ENCODE assay signal across 8 mouse cellular contexts in genomic region chr7:67445203-67446041, GRCm38 (mm10).
DNase-seq lines count a peak whose midpoint lies in the region; ATAC-seq lines count a peak whose summit lies in the region.

No protein-coding gene starts in this region.

- H3K4me3 ChIP-seq in heart, embryonic 12.5 days: no peak overlapping the region
- no peak overlapping the region for H3K4me3 ChIP-seq in liver, embryonic 12.5 days

- peak overlapping the region; percentile 33 for H3K9ac ChIP-seq in heart, embryonic 12.5 days
- H3K9ac ChIP-seq in liver, embryonic 12.5 days: no peak overlapping the region

- H3K4me2 ChIP-seq in heart, embryonic 12.5 days: 0 out of 2 replicates have a peak overlapping the region, but pooled peaks have one; percentile 0
- H3K4me2 ChIP-seq in liver, embryonic 12.5 days: 0 out of 2 replicates have a peak overlapping the region, but pooled peaks have one; percentile 19

- no peaks in the 10 kb centered on the region for H3K36me3 ChIP-seq in heart, embryonic 12.5 days
- H3K36me3 ChIP-seq in liver, embryonic 12.5 days: no peaks in the 10 kb centered on the region

- peak overlapping the region; percentile 86 for H3K27ac ChIP-seq in heart, embryonic 12.5 days (ENCODE audit: poor library complexity, severe bottlenecking)
- no peak overlapping the region for H3K27ac ChIP-seq in liver, embryonic 12.5 days

- H3K4me1 ChIP-seq in heart, embryonic 12.5 days (replicated peaks): peaks cover 51% of the 10 kb centered on the region
- H3K4me1 ChIP-seq in liver, embryonic 12.5 days: peaks cover 39% of the 10 kb centered on the region

- no peaks in the 10 kb centered on the region for H3K27me3 ChIP-seq in heart, embryonic 12.5 days (replicated peaks)
- no peaks in the 10 kb centered on the region for H3K27me3 ChIP-seq in liver, embryonic 12.5 days (replicated peaks)

- no peaks in the 10 kb centered on the region for H3K9me3 ChIP-seq in heart, embryonic 12.5 days (replicated peaks)
- H3K9me3 ChIP-seq in liver, embryonic 12.5 days (replicated peaks): no peaks in the 10 kb centered on the region

- 27% methylated on average over 12 of the region's 12 CpGs for whole genome bisulfite sequencing in heart, embryonic 12.5 days
- whole genome bisulfite sequencing in liver, embryonic 12.5 days (ENCODE audit: insufficient replicate concordance): 16% methylated on average over 12 of the region's 12 CpGs

- peak; percentile 29 to 49 for DNase-seq in layer of hippocampus, adult 18-20 months (ENCODE audit: low spot score in 2 of 2)
- no peak for DNase-seq in layer of hippocampus, adult 9-10 months (ENCODE audit: low spot score)
- DNase-seq in brain, adult 2 months (ENCODE audit: low read depth, low spot score): peak; percentile 76
- DNase-seq in retina, postnatal 1 day: peak; percentile 16
- no peak for DNase-seq in Muller cell, postnatal 12 days (ENCODE audit: inconsistent ontology term)
- no peak for DNase-seq in adrenal gland, postnatal 10 days

- no peak for ATAC-seq in heart, embryonic 12.5 days (ENCODE audit: insufficient number of reproducible peaks, low FRiP score)
- ATAC-seq in liver, embryonic 12.5 days: no peak

Comparison
In these comparisons a context has a peak if more than half of its experiments do, and no peak if none do; other contexts are left out.
1. DNase-seq: peak in layer of hippocampus, adult 18-20 months (2 of 2), brain, adult 2 months (single experiment) and retina, postnatal 1 day (single experiment); none in layer of hippocampus, adult 9-10 months (single experiment), Muller cell, postnatal 12 days (single experiment) and adrenal gland, postnatal 10 days (single experiment).